Mouse (Mus musculus) heart, postnatal 25 days (tissue): Measurements from ENCODE around the gene Ntng1. TPM values are rescaled to one million over a fixed set of nuclear protein-coding genes. Genes with fewer than 3 reads are reported as not detected.

ENCODE experiments used
- DNase-seq: peaks from one replicate; pipeline ENCODE4 v3.0.0; 2022; ENCODE audit warnings: low spot score
- intact Hi-C: fragments of 180-260 bp; cut with DNase I; formaldehyde crosslinking; loops from one replicate; pipeline ENCODE4 v1.15.1; 2025
- total RNA-seq, 2 experiments: library from RNA; stranded (reverse); gene quantifications; 2 replicates each; pipeline ENCODE4 v1.2.3; 2021

Ntng1 gene
- total RNA-seq, 2 experiments from 2014 or later = 0.11 TPM; not detected in 1

GRCm38 (mm10) chr3:109942960-109943359 is 200.9 kb downstream of the Ntng1 start:
- no peak for DNase-seq
- intact Hi-C loops = no loop called here

- intact Hi-C loops = no loop called here
- DNase-seq = no peak
Measured at GRCm38 (mm10) chr3:109937634-109938033, 206.2 kb downstream of the Ntng1 start.

DNA sequence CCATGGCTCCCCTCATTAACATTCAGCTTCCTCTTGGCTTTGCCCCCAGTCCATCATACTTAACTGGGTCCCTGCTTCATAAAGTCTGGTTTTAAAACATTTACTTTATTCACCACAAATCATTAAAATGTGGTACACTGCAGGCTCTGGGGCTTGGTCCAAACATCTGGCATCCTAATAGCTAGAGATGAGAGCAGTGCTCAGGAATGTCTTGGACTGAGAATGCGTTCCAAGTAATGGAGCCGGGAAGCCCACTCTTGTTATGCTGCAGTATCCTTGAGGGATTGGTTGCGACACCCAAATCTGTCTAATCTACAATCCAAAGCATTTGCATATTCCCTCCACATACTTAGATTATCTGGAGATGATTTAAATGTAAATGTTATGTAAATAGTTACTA is 207.5 kb downstream of the Ntng1 start:
- no peak for DNase-seq
- intact Hi-C loops = no loop called here

DNA sequence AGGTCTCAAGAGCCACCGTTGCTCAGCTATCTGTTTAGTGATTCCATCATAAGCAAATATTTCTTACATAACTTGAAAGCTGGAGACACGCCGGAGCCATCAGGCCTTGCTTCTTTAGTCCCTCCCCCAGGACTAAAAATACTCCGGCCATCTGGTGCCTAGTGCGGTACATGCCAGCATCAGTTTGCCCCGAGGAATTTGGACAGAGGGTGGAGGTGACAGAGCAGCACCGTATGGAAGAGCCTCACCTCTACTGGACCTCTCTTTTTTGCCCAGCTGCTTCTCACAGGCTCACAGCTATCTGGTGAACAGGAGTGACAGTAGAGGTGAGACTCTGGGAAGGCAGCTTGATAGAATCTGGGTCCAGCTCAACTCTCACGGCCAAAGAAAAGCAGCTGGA is 211.6 kb downstream of the Ntng1 start:
- intact Hi-C loops = no loop called here
- DNase-seq = no peak

GRCm38 (mm10) chr3:109931021-109931420 is 212.8 kb downstream of the Ntng1 start:
- intact Hi-C loops = no loop called here

DNA sequence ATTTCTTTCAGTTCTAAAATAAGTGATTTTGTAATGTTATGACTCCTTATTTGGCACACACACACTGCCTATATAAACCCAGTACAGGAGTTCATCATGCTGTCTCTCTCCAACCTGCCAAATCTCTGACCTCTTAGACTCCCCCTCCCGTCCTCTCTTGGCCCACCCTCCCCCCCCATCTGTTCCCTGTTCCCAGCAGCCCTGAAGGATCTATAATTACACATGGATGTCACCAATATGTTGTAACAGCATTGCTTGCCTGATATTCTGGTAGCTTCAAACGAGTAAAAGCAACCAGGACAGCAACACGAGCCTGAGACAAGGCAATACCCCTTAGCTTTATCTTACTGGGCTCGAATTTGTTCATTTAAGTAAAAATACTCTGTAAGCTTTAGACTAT is 220.0 kb downstream of the Ntng1 start:
- intact Hi-C loops = no loop called here
- no peak for DNase-seq

More at GRCm38 (mm10) chr3:109931021-109931420, 212.8 kb downstream of the Ntng1 start:
- no peak for DNase-seq

DNA sequence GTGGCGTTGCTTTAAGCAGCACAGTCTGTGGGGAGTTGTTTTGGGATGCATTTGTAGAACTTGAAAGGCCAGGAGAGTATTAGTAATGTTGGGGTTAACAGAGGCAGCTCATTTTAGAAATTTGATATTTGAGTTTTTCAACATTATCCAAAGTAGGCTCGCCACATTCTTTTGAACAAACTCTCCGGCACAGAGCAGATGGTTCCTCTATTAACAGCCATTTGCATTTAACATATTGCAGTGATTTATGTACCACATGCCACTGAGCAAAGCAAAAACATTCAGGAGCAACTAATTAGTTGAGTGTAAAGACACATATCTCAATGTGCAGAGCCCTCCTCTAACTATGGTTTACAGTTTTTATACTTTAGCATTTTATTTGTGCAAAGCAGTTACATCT is 224.8 kb downstream of the Ntng1 start:
- intact Hi-C loops = no loop called here
- DNase-seq = no peak

DNA sequence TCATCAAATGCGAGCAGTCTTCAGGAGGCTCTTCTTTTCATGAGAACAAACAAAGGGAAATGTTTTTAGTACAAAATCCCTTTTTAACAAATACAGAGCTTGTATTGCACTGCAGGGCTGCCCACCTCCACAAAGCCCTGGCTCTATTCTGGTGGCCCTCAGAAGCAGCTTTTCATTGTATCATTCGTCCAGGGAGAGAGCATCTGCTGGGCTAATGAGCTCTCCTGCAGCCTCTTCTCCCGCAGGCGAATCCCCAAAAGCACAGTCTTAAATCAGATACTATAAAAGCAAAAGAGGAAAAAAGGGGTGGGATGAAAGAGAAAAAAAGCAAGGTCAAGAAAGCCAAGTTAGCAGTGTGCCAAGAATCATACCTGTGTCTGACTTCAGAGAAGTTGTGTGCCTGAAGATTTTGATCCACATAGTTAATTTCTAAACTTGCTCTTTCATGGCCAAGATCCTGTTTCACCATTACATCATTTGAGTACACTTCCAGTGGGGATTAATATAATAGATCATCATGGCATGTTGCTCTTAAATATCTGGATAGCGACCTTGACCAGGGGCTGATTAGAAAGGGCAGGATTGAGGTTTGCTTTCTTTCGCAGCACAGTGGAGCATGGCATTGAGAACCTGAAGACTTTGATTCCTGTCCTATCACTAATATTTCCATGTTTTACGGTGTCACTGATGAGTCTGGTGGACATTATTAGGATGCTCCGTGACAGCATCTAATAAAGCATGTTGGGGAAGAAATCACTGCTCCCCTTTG is 225.7 kb downstream of the Ntng1 start:
- DNase-seq = no peak
- intact Hi-C loops = no loop called here

- intact Hi-C loops = no loop called here
- no peak for DNase-seq
Measured at GRCm38 (mm10) chr3:109917077-109917476, 226.7 kb downstream of the Ntng1 start.

GRCm38 (mm10) chr3:109914226-109914625 is 229.6 kb downstream of the Ntng1 start:
- intact Hi-C loops = no loop called here
- no peak for DNase-seq

- DNase-seq = no peak
- intact Hi-C loops = no loop called here
Measured at GRCm38 (mm10) chr3:109890600-109890999, 253.2 kb downstream of the Ntng1 start.

DNA sequence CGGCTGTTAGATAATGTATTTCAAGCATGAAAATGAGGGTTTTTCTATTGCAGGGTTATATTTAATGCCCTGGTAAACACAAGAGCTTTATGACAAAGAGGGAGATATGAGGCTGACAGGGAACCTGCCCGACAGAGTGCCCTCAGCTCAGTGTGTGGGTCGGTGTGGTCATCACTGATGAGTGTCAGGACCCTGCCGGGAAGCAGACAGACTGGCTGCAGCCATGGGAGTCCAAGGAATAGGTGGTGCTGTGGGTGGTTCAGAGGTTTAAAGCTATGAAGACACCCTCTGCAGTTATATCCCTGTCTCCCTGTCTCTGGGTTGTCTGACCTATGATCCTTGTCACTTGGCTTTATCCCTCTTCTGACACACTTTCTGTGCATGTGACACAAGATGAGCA is 258.1 kb downstream of the Ntng1 start:
- intact Hi-C loops = no loop called here
- DNase-seq = no peak

GRCm38 (mm10) chr3:109879061-109879460 is 264.8 kb downstream of the Ntng1 start:
- intact Hi-C loops = no loop called here
- DNase-seq = no peak

DNA sequence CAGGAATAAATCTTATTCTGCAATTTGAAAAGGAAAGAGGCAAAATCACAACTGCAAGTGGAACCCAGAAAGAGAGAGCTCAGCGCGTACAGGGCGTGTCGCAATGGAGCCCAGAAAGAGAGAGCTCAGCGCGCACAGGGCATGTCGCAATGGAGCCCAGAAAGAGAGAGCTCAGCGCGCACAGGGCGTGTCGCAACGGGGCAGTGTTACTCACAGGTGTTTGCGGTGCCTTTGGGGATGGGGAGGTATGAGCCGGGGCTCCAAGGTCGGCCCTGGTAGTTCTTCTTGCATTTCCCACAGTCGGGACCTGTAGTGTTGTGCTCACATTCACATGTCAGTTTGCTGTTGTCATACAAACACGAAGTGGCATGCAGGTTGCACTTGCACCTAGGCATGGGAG is 271.8 kb downstream of the Ntng1 start:
- DNase-seq = no peak
- intact Hi-C loops = no loop called here

- intact Hi-C loops = no loop called here
- DNase-seq = no peak
Measured at GRCm38 (mm10) chr3:109858276-109858675, 285.5 kb downstream of the Ntng1 start.

- no peak for DNase-seq
- intact Hi-C loops = no loop called here
Measured at GRCm38 (mm10) chr3:109854449-109855155, 289.2 kb downstream of the Ntng1 start.

DNA sequence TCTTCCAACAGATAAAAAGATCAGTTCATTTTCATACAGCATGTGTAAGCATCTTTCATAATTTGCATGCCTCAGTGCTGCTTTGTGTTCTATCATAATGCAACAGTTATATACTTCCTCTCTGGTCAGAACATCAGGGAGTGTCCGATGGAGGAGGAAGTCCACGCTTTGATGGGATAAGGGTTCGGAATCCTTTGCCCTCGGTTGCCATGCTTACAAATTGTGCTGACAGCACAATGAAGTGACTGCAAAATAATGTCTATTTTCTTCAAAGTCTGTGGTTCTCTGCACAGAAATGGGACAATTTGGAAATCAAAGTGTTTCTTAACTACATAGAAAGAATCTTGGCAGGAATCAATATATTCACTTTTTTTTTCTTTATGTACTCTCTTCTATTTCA is 297.2 kb downstream of the Ntng1 start:
- no peak for DNase-seq
- intact Hi-C loops = no loop called here

- intact Hi-C loops = no loop called here
- no peak for DNase-seq
Measured at GRCm38 (mm10) chr3:109825806-109826205, 318.0 kb downstream of the Ntng1 start.

DNA sequence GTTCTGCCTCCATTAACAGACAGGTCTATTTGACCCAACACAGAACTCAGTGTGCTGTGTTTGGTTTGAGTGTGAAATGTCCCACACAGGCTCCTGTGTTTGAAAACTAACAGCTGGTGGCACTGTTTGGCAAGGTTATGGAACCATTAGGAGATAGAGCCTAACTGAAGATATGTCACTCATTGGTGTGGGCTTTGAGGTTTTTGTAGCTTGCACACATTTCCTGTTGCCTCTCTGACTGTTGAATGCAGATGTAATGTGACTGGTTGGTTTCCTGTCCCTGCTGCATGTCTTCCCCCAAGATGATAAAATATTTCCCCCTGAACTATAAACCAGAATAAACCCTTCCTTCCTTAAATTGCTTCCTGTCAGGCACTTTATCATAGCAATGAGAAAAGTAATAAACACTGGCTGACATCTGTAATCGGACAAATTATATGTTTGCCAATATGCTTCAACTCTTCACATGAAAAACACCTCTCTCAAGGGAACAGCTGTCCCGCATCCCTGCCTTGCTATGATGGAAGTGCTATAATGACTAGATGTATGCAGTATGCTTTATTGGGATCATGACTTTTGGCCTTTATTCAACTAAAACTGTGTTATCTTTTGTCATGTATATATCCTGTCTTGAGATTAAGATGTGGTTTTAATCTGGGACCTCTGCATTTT is 320.9 kb downstream of the Ntng1 start:
- no peak for DNase-seq
- intact Hi-C loops = no loop called here

DNA sequence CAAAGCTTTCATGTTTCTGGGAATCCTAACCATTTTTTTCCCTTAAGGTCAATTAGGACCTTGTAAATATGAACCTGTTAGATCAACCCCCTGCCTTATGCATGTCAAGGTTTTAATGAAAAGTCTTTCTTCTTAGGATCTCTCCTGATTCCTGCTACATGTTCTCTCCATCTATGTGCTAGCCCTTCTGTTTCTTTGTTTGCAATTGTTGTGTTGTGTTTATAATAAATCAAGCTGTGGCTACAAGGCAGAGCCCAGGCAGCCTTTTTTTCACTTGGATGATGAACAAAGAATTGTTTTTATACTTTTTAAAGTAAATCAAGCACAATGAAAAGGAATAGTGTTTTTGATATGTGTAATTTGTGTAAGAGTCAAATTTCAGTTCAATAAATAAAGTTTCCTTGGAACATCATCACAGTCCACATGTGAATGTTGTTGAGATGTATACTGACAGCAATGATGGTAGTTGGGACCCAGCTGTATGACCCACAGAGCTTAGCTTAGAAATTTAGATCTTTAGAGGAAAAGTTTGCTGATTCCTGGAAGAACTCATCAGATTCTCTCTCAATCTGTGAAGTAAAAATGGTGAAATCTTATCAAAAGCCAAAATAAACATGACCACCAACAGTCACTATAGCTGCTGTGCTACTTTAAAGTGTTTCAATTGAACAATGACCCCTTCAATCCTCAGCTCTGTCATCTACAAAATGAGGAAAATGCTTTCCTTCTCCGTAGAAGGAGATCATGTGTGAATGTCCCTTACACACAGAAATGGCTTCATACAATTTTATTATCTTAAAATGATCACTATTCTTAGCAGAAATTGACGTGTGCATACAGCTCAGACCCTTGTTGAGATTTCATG is 324.8 kb downstream of the Ntng1 start:
- DNase-seq = no peak
- intact Hi-C loops = no loop called here
